Mouse (Mus musculus) heart, embryonic 15.5 days (tissue): ENCODE data around the gene Trf. TPM values are rescaled to one million over a fixed set of nuclear protein-coding genes. Genes with fewer than 3 reads are reported as not detected.

Experiments
- ATAC-seq: fragments of 200-750 bp; cut with Nextera tagmentation; replicated peaks from 2 replicates; pipeline ENCODE4 v1.8.0; 2017; ENCODE audit warnings: low read depth, moderate TSS enrichment; ENCODE audit not compliant: insufficient number of reproducible peaks, insufficient read depth, low FRiP score
- H3K27ac ChIP-seq: fragments of 300-500 bp; sonication (generic); 2 replicates; pipeline ENCODE4 v1.5.1; 2015; ENCODE audit warnings: mild to moderate bottlenecking, inconsistent platforms
- H3K27me3 ChIP-seq: fragments of 300-500 bp; sonication (generic); 2 replicates; pipeline ENCODE4 v1.6.1; 2015; ENCODE audit warnings: inconsistent platforms
- H3K36me3 ChIP-seq: fragments of 300-500 bp; sonication (generic); 2 replicates; pipeline ENCODE4 v1.6.1; 2015; ENCODE audit warnings: mild to moderate bottlenecking, inconsistent platforms
- H3K4me1 ChIP-seq: fragments of 300-500 bp; sonication (generic); replicated peaks from 2 replicates; pipeline ENCODE4 v1.6.1; 2015; ENCODE audit warnings: inconsistent platforms
- H3K4me2 ChIP-seq: fragments of 300-500 bp; sonication (generic); 2 replicates; pipeline ENCODE4 v1.6.1; 2015; ENCODE audit warnings: inconsistent platforms, mild to moderate bottlenecking, moderate library complexity
- H3K4me3 ChIP-seq: fragments of 300-500 bp; sonication (generic); 2 replicates; pipeline ENCODE4 v1.5.1; 2015; ENCODE audit warnings: mild to moderate bottlenecking, inconsistent platforms
- H3K9ac ChIP-seq: fragments of 300-500 bp; sonication (generic); 2 replicates; pipeline ENCODE4 v1.6.1; 2015; ENCODE audit warnings: mild to moderate bottlenecking, inconsistent platforms
- H3K9me3 ChIP-seq: fragments of 300-500 bp; sonication (generic); replicated peaks from 2 replicates; pipeline ENCODE4 v1.6.1; 2016; ENCODE audit warnings: inconsistent platforms
- WGBS: fragments of 180-500 bp; shearing (Covaris S2); methylation state at CpG from one replicate; pipeline ENCODE4 v1.1.7; 2015; ENCODE audit warnings: mixed read lengths; 5-methylcytosine and 5-hydroxymethylcytosine counted together
- polyA plus RNA-seq: library from polyadenylated mRNA; unstranded; fragments of >200 nt; fragmentation: Nextera tagmentation; extraction: Ambion mirVana; gene quantifications from 2 replicates; pipeline ENCODE4 v1.2.1, GENCODE M21; 2015

The Trf gene
- polyA plus RNA-seq, 1 experiment from 2014 or later: 36.7 TPM

GRCm38 (mm10) chr9:103214281-103214680 is 16.0 kb downstream of the Trf start:
- Histone ChIP-seq H3K9ac (no peak overlapping the region), H3K4me3 (no peak overlapping the region), H3K27me3 (no peaks in the 10 kb centered on the region; the same call in 1 of the 2 replicates), H3K9me3 (no peaks in the 10 kb centered on the region), H3K36me3 (no peaks in the 10 kb centered on the region), H3K27ac (no peak overlapping the region), H3K4me1 (peaks cover 6% of the 10 kb centered on the region), H3K4me2 (no peak overlapping the region)
- ATAC-seq: no peak
- 72% methylated on average over 6 of the region's 6 CpGs for WGBS

- WGBS: 45% methylated on average over 2 of the region's 2 CpGs
- H3K9ac ChIP-seq: no peak overlapping the region
- H3K36me3 ChIP-seq: no peaks in the 10 kb centered on the region
- no peak overlapping the region for H3K4me3 ChIP-seq
- peaks cover 6% of the 10 kb centered on the region for H3K4me1 ChIP-seq
- H3K27ac ChIP-seq: no peak overlapping the region
- ATAC-seq: no peak
- H3K9me3 ChIP-seq: no peaks in the 10 kb centered on the region
- no peak overlapping the region for H3K4me2 ChIP-seq
- H3K27me3 ChIP-seq: no peaks in the 10 kb centered on the region; the same call in 1 of the 2 replicates
Measured at GRCm38 (mm10) chr9:103213631-103214030, 16.6 kb downstream of the Trf start.

GRCm38 (mm10) chr9:103212654-103213420 is 17.4 kb downstream of the Trf start:
- Histone ChIP-seq H3K9ac (0 out of 2 replicates have a peak overlapping the region, but pooled peaks have one; percentile 9), H3K27me3 (no peaks in the 10 kb centered on the region; the same call in 1 of the 2 replicates), H3K4me1 (peaks cover 6% of the 10 kb centered on the region), H3K36me3 (no peaks in the 10 kb centered on the region), H3K4me3 (peak overlapping the region; percentile 42), H3K9me3 (no peaks in the 10 kb centered on the region), H3K27ac (0 out of 2 replicates have a peak overlapping the region, but pooled peaks have one; percentile 37), H3K4me2 (peak overlapping the region; percentile 49)
- 48% methylated on average over 28 of the region's 28 CpGs for WGBS
- ATAC-seq: no peak

DNA sequence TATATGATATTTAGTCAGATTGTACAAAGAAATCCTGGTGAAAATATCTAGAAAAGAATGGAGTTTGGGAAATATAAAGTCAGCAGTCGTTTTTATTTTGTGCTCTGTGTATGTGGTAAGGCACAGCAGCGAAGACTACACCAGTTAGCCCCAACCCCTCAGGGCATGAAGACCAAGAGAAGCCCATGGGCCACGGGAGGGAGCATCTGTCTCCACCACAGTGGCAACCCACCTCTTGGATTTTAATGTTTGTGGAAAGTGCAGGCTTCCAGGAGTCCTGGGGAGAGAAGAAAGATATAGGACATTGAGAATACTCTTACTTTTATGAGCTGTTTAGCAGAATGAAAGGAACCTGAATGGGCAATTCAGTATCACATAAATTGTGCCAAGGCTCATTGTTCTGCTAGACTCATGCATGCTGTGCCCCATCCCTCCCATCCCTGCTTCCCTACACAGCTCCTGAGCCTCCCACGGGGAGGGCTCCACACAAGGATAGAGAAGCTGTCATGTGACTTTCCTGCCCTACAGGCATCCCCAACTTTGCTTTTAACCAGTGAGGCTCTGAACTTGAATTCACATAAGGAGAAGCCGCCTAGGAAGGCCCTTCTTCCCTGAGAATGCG is 21.3 kb downstream of the Trf start:
- WGBS: 66% methylated on average over 6 of the region's 6 CpGs
- H3K27me3 ChIP-seq: no peaks in the 10 kb centered on the region; the same call in 1 of the 2 replicates
- H3K27ac ChIP-seq: no peak overlapping the region
- H3K36me3 ChIP-seq: no peaks in the 10 kb centered on the region
- peaks cover 6% of the 10 kb centered on the region for H3K4me1 ChIP-seq
- no peak overlapping the region for H3K4me3 ChIP-seq
- no peaks in the 10 kb centered on the region for H3K9me3 ChIP-seq
- no peak overlapping the region for H3K4me2 ChIP-seq
- H3K9ac ChIP-seq: no peak overlapping the region
- ATAC-seq: no peak

- 10% methylated on average over 16 of the region's 16 CpGs for WGBS
- H3K9me3 ChIP-seq: no peaks in the 10 kb centered on the region
- H3K4me2 ChIP-seq: peak overlapping the region; percentile 62
- H3K27ac ChIP-seq: no peak overlapping the region
- H3K4me1 ChIP-seq: no peaks in the 10 kb centered on the region
- H3K27me3 ChIP-seq: no peaks in the 10 kb centered on the region; the same call in 1 of the 2 replicates
- no peaks in the 10 kb centered on the region for H3K36me3 ChIP-seq
- H3K9ac ChIP-seq: no peak overlapping the region
- ATAC-seq: peak; percentile 86
- H3K4me3 ChIP-seq: peak overlapping the region; percentile 26
Measured at GRCm38 (mm10) chr9:103207846-103208245, 22.4 kb downstream of the Trf start.

DNA sequence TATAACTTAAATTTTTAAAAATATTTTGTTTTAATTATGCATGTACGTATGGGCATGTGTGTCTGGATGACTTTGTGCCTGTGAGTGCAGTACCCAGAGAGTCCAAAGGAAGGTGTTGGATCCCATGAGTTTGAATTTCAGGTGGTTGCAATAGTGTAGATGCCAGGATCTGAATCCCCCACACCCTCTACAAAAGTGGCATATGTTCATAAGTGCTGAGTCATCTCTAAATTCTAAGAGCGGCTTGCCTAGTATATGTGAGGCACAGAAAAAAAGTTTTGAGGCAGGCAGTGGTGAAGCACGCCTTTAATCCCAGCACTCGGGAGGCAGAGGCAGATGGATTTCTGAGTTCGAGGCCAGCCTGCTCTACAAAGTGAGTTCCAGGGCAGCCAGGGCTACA is 24.5 kb downstream of the Trf start:
- H3K27me3 ChIP-seq: no peaks in the 10 kb centered on the region; the same call in 1 of the 2 replicates
- H3K9ac ChIP-seq: no peak overlapping the region
- no peak overlapping the region for H3K4me3 ChIP-seq
- H3K27ac ChIP-seq: no peak overlapping the region
- 90% methylated on average over 5 of the region's 5 CpGs for WGBS
- H3K4me1 ChIP-seq: peaks cover 4% of the 10 kb centered on the region
- no peaks in the 10 kb centered on the region for H3K9me3 ChIP-seq
- no peak overlapping the region for H3K4me2 ChIP-seq
- ATAC-seq: no peak
- no peaks in the 10 kb centered on the region for H3K36me3 ChIP-seq

DNA sequence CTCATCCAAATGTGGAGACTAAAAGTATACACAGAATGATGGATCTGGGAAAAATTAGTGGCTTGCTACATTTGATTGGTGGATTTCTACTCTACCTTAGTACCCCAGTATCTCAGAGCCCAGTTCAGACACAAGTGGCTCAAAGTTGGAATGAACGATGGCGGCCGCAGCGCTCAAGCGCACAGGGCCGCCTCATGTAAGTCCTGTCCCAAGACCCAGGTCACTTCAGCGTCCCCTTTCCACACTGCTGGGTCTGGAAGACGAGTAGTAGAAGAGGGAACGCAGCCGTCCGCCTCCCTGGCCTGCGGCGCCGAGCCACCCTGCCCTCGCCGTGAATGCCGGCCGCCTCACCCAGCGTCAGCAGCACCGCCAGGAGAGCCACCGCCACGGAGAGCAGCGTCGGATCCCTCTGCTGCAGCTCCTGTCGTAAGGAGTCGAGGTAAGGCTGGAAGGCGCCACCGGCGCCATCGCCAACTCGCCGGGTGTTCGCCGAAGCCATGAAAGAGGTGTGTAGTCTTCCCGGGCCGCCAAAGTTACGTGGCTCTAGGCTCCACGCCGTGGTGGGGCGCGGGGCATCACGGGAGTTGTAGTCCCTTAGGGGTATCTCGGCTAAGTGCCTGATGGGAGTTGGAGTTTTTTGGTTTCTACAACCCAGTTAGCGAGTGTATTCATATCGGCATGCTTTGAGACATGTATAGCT is 28.5 kb downstream of the Trf start, which contains the start of gene Srprb:
Gene Srprb, minus strand, starts transcription at position 577 of the 700 bp plus-strand sequence.
- Histone ChIP-seq H3K27me3 (no peaks in the 10 kb centered on the region), H3K27ac (peak within 1 kb of the TSS; percentile 91), H3K36me3 (peaks cover 24% of the 10 kb centered on the region), H3K4me2 (peak within 1 kb of the TSS; percentile 69), H3K9me3 (no peaks in the 10 kb centered on the region), H3K4me1 (peaks cover 4% of the 10 kb centered on the region), H3K9ac (peak within 1 kb of the TSS; percentile 83), H3K4me3 (peak within 1 kb of the TSS; percentile 92)
- under 1% methylated on average over 45 of the region's 45 CpGs for WGBS
- ATAC-seq: peak; percentile 99

DNA sequence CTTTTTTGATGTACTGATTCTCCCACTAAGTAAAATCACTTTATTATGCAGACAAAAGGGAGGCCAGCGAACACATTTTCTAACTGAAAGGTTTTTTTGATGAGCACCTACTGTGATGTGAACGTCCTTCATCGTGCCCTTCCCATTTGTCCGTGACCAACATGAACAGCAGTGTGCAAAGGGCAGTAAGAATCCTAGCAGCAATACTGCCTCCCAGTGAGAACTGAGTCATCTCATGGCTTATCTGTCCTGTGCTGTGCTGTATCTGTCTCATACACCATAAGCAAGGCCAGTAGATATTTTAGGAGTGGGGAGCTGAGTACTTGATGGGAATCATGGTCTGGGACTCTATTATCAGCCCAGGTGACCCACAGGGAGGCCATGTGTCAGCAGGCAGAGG is 41.8 kb downstream of the Trf start:
- Histone ChIP-seq H3K9me3 (no peaks in the 10 kb centered on the region), H3K27me3 (no peaks in the 10 kb centered on the region), H3K27ac (no peak overlapping the region), H3K36me3 (peaks cover 51% of the 10 kb centered on the region), H3K4me2 (no peak overlapping the region), H3K9ac (no peak overlapping the region), H3K4me3 (no peak overlapping the region), H3K4me1 (no peaks in the 10 kb centered on the region)
- WGBS: 84% methylated on average over 4 of the region's 4 CpGs
- no peak for ATAC-seq

- Histone ChIP-seq H3K27me3 (no peaks in the 10 kb centered on the region), H3K9me3 (no peaks in the 10 kb centered on the region), H3K4me3 (no peak overlapping the region), H3K4me1 (no peaks in the 10 kb centered on the region), H3K4me2 (no peak overlapping the region), H3K9ac (no peak overlapping the region), H3K36me3 (peaks cover 38% of the 10 kb centered on the region), H3K27ac (no peak overlapping the region)
- ATAC-seq: no peak
- 53% methylated on average over 9 of the region's 9 CpGs for WGBS
Measured at GRCm38 (mm10) chr9:103186747-103187146, 43.5 kb downstream of the Trf start.

DNA sequence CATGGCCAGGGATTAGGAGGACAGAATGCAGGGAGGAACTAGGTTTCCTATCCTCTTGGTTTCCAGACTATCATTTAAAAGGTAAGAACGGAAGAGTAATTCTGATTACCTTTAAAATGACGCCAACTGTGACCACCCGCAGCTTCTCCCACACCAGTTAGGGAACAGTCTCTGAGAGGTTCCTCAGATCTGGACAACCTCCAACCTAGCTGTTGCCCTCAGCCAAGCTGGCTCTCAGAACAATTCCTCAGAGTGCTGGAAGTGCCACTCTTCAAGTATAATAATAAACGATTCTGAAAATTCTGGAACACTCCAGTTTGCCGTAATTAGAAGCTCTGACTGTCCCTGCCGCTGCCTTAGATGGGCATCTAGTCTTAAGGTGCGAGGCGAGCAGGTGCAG is 44.3 kb downstream of the Trf start:
- Histone ChIP-seq H3K9me3 (no peaks in the 10 kb centered on the region), H3K27ac (no peak overlapping the region), H3K36me3 (peaks cover 31% of the 10 kb centered on the region), H3K4me2 (no peak overlapping the region), H3K9ac (no peak overlapping the region), H3K27me3 (no peaks in the 10 kb centered on the region), H3K4me1 (peaks cover 1% of the 10 kb centered on the region; the same call in 1 of the 2 replicates), H3K4me3 (no peak overlapping the region)
- WGBS: 81% methylated on average over 8 of the region's 8 CpGs
- ATAC-seq: no peak

DNA sequence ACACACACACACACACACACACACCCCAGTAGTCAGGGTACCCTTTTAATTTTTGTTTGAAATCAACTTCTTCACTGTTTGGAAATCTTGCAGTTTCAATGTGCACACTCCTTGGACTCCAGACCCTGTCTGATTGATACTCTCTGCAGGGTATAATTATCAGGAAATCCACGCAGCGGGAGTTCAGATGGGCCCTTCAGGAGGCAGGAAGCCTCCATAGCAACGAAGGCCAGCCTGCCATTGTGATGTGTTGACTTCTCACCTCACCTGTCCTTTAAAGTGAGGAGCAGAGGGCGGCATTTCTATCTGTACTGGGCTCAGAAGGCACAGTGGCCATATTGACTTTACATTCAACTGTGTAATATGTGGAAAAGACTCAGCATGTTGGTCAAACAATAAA is 45.4 kb downstream of the Trf start:
- Histone ChIP-seq H3K4me1 (peaks cover 10% of the 10 kb centered on the region), H3K36me3 (peaks cover 20% of the 10 kb centered on the region), H3K4me2 (no peak overlapping the region), H3K9ac (no peak overlapping the region), H3K9me3 (no peaks in the 10 kb centered on the region), H3K27ac (no peak overlapping the region), H3K27me3 (no peaks in the 10 kb centered on the region), H3K4me3 (no peak overlapping the region)
- WGBS: 68% methylated on average over 4 of the region's 4 CpGs
- ATAC-seq: no peak
